Mouse (Mus musculus) brain, adult 2 months (tissue): Measurements from ENCODE around the gene Zfp146.
"Not testable (repeated sequence)": the region's sequence is repeated elsewhere in the genome, so short reads cannot be mapped to it uniquely, and the experiment has no call there.

Experiments used
- DNase-seq: peaks from one replicate; pipeline ENCODE4 v3.0.0; 2011; ENCODE audit warnings: low read depth, low spot score

Zfp146 gene

DNA sequence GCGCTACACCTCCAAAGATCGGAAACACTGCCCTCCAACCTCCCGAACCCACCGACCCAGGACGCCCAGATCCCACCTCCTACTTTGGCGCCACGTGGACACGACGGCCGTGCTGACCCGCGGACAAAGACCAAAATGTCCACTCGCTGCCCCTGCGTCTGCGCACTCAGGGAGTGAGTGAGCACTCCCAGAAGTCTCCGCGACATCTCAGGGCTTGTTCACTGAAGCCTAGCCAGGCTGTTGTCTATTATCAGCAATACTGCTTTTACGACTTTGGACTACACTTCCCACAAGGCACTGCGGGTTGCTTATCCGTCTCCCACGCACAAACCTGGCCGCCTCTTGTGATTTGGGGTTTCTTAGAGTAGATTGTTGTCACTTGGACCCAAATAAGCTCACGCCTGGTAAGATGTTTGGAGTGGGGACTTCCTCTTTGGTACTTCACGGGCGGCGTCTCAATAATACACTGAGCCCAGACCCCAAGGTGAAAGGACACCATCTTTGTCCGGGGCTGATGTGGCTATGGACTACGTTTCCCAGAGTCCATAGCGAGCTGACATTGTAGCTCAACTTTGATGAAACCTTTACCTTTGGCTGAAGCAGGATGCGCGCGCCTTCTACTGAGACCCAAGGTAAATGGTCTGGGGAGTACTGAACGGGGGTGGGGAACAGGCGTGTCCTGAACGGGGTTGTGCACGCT lies at the start of gene Zfp146:
Zfp146 (minus strand) TSS at position 168 of the 700 bp plus-strand sequence.
- DNase-seq: peak; percentile 99

DNA sequence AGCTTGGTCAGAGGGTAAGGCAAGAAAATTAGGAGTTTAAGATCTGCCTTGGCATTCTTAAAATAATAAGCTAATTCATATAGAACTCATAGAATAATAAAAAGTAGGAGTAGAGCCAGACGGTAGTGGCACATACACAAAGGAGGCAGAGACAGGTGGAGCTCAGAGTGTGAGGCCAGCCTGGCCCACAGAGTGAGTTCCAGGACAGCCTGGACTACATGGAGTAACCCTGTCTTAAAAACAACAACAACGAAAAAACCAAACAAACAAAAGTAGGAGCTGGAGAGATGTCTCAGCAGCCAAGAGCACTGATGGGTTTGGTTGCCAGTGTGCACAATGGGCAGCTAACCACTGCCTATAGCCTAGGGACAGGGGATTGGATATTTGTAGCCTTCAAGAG lies 47.7 kb upstream of the Zfp146 start:
- no peak for DNase-seq

- peak; percentile 97 for DNase-seq
Observed at GRCm38 (mm10) chr7:30216723-30217151, 47.2 kb upstream of the Zfp146 start.

DNA sequence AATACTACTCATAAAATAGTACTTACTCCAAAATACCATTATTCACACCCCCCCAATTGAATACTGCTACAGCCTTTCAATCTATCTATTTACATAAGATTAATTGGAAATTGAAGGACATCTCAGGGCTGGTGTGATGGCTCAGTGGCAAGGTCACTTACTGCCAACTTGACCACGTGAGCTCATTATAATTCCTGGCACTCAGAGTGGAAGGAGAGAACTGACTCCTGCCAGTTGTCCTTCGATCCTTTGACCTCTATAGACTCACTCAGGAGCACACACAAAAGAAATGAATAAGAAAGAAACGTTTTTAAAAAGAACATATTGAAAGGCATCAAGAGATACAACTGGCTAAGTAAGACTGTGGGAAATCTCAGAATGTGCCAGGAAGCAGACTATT lies 46.3 kb upstream of the Zfp146 start:
- DNase-seq: no peak

DNA sequence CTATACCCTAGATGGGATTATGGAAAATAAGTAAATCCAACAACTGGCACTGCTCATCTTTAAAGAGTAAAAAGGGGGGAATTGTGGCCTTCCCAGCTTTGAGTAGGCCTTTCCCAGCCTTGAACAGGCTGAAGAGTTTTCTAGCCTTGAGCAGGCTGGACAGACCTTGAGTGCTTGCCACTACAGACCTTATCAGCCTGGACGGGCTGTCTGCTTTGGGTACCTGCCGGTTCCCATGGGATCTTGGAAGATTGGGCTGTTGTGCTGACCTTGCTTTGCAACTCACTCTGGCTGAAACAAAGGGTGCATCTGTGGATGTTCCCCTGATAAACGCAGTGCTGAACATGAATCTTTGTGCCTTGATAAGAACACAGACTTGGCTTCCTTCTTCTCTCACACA lies 44.3 kb upstream of the Zfp146 start:
- DNase-seq: no peak

DNA sequence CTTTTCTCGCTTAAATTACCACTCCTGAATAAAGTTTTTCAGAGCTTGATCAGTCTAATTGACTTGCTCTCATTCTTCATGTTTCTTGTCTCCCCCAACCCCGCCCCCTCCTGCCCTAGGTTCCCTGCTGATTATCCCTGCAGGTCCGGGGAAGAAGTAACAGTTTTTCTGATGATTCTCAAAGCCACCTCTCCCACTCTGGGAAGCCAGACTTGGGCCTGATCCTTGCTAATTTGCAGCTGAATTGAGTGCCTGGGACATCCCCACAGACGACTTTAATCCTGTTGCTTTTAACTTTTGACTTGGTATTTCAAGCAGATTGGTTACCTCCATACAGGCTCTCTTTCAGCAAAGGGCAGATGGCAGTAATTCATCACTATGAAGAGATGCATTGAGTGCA lies 41.5 kb upstream of the Zfp146 start:
- DNase-seq: no peak

DNA sequence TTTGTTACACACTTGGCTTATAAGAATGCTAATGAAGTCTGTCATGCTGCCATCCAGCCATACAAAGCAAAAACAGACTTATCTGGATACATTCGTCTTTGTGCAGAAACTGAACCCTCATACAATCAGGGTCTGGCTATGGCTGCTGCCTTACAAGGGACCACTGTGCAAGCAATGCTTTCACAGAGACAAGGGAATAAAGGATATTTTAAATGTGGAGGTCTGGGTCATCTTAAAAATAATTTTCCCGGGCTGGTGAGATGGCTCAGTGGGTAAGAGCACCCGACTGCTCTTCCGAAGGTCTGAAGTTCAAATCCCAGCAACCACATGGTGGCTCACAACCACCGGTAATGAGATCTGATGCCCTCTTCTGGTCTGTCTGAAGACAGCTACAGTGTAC lies 36.8 kb upstream of the Zfp146 start:
- DNase-seq: not testable (repeated sequence)

DNA sequence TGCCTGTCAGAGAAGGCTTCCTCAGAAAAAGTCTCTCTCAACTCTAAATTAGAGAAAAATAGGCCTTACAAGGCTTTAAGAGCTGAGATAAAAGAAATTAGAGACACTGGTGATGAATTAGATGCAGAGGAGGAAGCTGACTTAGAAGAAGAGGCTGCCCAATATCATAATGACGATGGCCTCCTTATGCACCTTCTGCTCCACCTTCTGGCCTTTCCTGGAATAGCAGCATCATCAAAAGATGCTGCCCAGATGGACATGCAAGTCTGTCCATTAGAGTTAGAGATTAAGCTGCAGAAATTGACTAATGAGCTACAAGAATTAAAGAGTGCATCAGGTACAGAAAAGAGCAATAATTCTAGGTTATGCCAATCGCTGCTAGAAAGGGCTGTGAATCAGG lies 35.8 kb upstream of the Zfp146 start:
- peak; percentile 95 for DNase-seq

GRCm38 (mm10) chr7:30204380-30204779 lies 34.8 kb upstream of the Zfp146 start:
- DNase-seq: no peak

DNA sequence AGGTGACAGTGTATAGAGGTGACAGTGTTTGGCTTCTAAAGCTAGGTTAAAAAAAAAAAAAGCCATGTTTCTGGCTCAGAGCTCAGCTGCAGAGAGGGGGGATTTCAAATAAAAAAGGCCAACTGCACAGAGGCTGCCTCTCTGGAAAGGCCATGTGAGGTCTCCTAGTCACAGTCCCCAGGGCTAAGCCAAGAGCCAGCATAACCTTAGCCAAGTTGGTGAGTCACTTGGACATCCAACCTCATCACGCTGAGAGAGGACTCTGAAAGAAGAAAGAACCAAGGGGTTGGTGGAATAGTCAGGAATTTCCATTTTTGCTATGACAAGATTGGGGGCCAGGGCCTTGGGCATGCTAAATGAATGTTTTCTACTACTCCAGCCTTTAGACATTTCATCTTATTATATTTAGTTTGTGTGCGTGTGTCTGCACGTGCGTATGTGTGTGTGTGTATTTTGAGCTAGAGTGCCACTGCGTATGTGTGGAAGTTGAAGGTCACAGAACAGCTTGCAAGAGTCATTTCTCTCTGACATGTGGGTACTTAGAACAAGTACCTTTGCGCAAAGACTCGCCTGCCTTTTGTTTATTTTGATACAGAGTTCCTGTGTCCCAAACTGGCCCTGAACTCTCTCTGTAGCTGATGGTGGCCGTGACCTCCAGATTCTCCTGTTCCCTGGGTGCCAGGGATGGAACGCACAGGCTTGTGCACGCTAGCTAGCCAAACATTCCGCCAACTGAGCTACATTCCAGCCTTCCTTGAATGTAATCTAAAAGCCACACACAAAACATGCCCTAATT lies 33.5 kb upstream of the Zfp146 start:
- peak; percentile 95 for DNase-seq

GRCm38 (mm10) chr7:30200661-30201060 lies 31.1 kb upstream of the Zfp146 start:
- not testable (repeated sequence) for DNase-seq

DNA sequence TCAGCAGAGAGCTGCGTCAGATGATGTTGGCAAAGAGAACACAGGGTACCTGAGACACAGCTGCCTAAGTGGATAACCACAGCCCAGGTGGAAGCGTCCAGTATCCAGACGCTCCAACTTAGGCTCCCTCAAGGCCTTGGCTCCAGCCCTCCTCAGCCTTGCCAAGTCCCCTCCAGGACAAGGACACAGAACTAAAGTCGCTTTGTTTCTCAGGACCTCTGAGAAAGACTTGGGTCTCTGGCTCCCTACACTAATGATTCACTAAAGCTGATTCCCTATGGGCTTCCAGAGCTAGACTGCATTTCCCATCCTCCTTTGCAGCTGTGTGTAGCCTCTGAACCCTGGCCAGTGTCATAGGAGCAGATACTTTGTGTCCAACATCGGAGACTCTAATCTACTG lies 30.6 kb upstream of the Zfp146 start:
- no peak for DNase-seq

DNA sequence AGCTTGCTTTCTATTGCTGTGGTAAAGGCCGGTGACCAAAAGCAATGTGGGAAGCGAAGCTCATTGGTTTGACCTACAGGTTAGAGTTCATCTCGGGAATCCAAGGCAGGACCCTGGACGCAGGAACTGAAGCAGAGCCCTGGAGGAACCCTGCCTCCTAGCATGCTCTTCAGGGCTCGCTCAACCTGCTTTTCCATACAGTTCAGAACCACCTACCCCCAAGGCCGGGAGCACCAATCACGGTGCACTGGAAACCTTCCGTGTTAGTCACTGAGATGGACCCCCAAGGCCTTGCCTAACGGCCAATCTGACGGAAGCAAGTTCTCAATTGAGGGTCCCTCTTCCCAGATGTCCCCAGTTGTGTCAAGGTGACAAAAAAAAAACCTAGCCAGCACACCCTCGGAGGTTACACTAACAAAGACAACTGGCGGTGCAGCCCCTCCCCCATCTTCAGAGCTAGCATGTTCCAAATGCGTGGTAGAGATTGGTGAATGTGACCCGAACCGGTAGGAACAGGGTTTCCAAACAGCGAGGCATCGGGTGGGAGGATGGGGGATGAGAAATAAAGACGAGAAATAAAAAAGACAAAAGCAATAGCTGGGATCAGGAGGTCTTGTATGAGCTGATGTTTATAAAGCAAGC lies 30.1 kb upstream of the Zfp146 start:
- no peak for DNase-seq

- DNase-seq: peak; percentile 95
Observed at GRCm38 (mm10) chr7:30198481-30198971, 29.0 kb upstream of the Zfp146 start, which contains the start of gene Capns1. TSS of gene Capns1 (minus strand) at chr7:30198811.

DNA sequence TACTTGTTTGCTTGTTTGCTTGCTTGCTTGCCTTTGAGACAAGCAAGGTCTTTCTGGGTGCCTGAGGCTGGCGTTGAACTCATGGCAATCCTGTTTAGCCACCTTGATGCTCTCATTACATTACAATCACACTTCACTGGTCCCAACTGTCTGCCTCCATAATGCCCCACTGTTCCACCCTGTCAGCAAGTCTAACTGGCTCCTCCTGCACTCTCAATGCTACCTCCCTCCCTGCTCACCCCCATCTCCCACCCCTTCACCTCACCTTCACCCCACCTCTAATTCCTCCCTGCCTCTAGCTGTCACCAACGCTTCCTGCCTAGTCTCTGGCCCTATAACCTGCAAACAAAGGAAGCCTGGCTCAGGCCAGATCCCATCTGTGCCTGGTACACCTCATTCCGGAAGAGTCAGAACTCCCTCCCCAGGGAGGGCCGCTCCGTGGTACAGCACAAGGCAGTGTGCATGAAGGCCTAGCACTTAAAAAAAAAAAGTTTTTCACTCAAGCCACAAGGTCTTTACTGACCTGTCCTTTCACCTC lies 28.1 kb upstream of the Zfp146 start:
- DNase-seq: peak; percentile 54

DNA sequence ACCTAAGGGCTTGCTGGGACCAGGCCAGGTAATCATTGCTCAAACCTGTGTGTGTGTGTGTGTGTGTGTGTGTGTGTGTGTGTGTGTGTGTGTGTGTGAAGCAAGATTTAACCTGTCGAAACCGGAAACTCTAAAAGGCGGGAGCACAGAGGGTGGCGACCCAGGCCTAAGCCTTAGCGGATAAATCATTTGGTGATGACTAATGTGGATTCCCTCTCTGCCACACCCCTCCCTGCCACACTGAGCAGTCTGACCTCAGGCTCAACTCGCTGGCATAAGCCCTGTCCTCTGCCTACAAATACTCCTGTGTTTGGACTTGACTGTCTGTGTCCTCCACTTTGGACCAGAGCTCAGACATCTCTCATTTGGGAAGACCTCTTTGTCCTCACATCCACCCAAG lies 26.6 kb upstream of the Zfp146 start:
- DNase-seq: no peak

- DNase-seq: no peak
Observed at GRCm38 (mm10) chr7:30195461-30195860, 25.9 kb upstream of the Zfp146 start.

DNA sequence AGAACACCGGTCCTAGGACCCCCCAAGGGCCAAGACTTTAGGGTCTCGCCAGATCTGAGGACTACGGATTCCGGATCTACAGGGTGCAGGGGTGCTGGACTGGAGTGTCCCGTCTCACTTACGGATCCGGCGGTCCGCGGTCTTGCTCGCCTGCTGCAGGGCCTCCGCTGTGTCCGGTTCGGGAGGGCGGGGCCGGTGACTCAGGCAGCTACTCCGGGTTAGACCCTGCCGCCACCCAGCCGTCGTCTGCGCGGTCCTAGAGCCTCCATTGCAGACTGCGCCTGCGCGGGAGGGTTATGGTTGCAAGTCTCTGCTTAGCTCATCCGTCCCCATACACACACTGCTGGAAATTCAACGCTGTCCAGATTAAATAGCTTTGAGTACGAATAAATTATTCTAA lies 25.3 kb upstream of the Zfp146 start:
- peak; percentile 99 for DNase-seq

GRCm38 (mm10) chr7:30194101-30194831 lies 24.7 kb upstream of the Zfp146 start:
- peak; percentile 68 for DNase-seq

GRCm38 (mm10) chr7:30193581-30194100 lies 24.1 kb upstream of the Zfp146 start:
- peak; percentile 91 for DNase-seq

DNA sequence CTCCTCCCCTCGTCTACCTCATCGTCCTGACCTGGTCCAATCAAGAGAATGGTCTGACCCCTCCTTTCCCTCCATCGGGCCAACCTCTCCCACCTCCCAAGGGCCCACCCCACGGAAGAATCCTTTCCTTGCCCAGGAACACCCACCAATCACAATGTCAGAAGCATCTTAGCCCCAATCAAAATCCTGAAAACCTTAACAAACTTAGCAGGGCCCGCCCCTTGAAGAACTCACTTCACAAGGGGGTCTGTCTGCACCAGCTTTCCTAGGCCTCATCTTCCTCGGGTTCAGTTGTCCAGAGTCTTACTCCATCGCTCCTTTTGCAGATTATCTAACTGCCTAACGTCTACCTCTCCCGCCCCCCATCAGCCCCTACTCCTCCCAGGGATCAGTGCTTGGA lies 23.5 kb upstream of the Zfp146 start:
- no peak for DNase-seq
